ENCODE assay signal across 8 mouse cellular contexts in genomic region chr13:8885445-8886184, GRCm38 (mm10). TPM values are rescaled to one million over a fixed set of nuclear protein-coding genes. Genes with fewer than 3 reads are reported as not detected.
DNase-seq lines count a peak whose midpoint lies in the region; ATAC-seq lines count a peak whose summit lies in the region.

Idi1 (plus strand) TSS chr13:8885501.

- H3K36me3 ChIP-seq in hindbrain, embryonic 11.5 days (ENCODE audit: control insufficient read depth, insufficient read depth, low read length), result peaks cover 2% of the 10 kb centered on the region; the same call in 1 of the 2 replicates

- peak within 1 kb of the TSS; percentile 69 for H3K4me3 ChIP-seq in hindbrain, embryonic 11.5 days (ENCODE audit: low read depth, low read length)

- peak within 1 kb of the TSS; percentile 95 for H3K27ac ChIP-seq in hindbrain, embryonic 11.5 days (ENCODE audit: low read depth, low read length)

- under 1% methylated on average over 46 of the region's 46 CpGs for WGBS in hindbrain, embryonic 11.5 days

- peak; percentile 98 for DNase-seq in MN1 (ENCODE audit: low spot score)
- DNase-seq in cerebellum, adult 9-10 months, result peak; percentile 98
- DNase-seq in frontal cortex, adult 2 months (ENCODE audit: extremely low spot score in 1 of 2, low spot score in 1 of 2), result peak; percentile 95 to 97
- peak; percentile 96 for DNase-seq in hindbrain, embryonic 11.5 days (ENCODE audit: low spot score)
- peak; percentile 97 to 98 for DNase-seq in layer of hippocampus, postnatal 10 days (ENCODE audit: low spot score in 2 of 2)
- peak; percentile 98 for DNase-seq in lung, postnatal 10 days
- peak; percentile 95 for DNase-seq in ovary, postnatal 36 days (ENCODE audit: low spot score)
- peak; percentile 97 for DNase-seq in thymus, postnatal 25 days

- no peaks in the 10 kb centered on the region for H3K27me3 ChIP-seq in hindbrain, embryonic 11.5 days (ENCODE audit: control insufficient read depth, insufficient read depth, low read length)

- H3K9ac ChIP-seq in hindbrain, embryonic 11.5 days (ENCODE audit: low read depth, low read length), result peak within 1 kb of the TSS; percentile 73

- peak within 1 kb of the TSS; percentile 55 for H3K4me2 ChIP-seq in hindbrain, embryonic 11.5 days (replicated peaks; ENCODE audit: low read depth, low read length)

- H3K4me1 ChIP-seq in hindbrain, embryonic 11.5 days (replicated peaks; ENCODE audit: control insufficient read depth, insufficient read depth, low read length), result no peaks in the 10 kb centered on the region

- peak; percentile 100 for ATAC-seq in hindbrain, embryonic 11.5 days (ENCODE audit: low FRiP score)

- H3K9me3 ChIP-seq in hindbrain, embryonic 11.5 days (ENCODE audit: control insufficient read depth, low read length), result no peaks in the 10 kb centered on the region

RNA-seq across cellular contexts. Expression of gene Idi1, which starts in this region (rescaled TPM):
- polyA plus RNA-seq in frontal cortex, adult 2 months (2012; rRNA removed), result 37.7 and 40.9 TPM in 2 replicates
- polyA plus RNA-seq in hindbrain, embryonic 11.5 days (2014; fragmentation: Nextera tagmentation; extraction: Ambion mirVana), result 165 and 176 TPM in 2 replicates
- 10 to 100 TPM; 60.3 to 64.6 TPM for total RNA-seq in layer of hippocampus, postnatal 10 days (2021)

Comparison
In these comparisons a context has a peak if more than half of its experiments do, and no peak if none do; other contexts are left out.
1. Peak in every context shown above with its lines: DNase-seq, ATAC-seq, H3K4me3 ChIP-seq and H3K27ac ChIP-seq.